Mouse (Mus musculus): Measurements from ENCODE around the gene F830045P16Rik. TPM values are rescaled to one million over a fixed set of nuclear protein-coding genes. Genes with fewer than 3 reads are reported as not detected.

F830045P16Rik gene
- total and polyA plus RNA-seq, 3 experiments = not detected

- H3K4me1 ChIP-seq (ENCODE audit: control insufficient read depth in 1 of 2, insufficient read depth in 2 of 2) = peaks cover 2 to 20% of the 10 kb centered on the region in 2 experiments; a peak in 2 of 4 replicates
- no peak for DNase-seq (ENCODE audit: extremely low read depth)
- H3K27me3 ChIP-seq (replicated peaks) = peaks cover 1% of the 10 kb centered on the region
- H3K79me2 ChIP-seq (replicated peaks; ENCODE audit: control insufficient read depth, extremely low read depth, insufficient read depth, poor library complexity, severe bottlenecking) = no peaks in the 10 kb centered on the region
- in situ Hi-C loops (cut with MboI; ENCODE audit: low pct_ligation_motif_present, low pct_unique_long_range_greater_than_20kb, low sequenced_read_pairs) (no loop called here), dilution Hi-C loops (cut with MboI; ENCODE audit: extremely low pct_ligation_motif_present, extremely low pct_unique_long_range_greater_than_20kb, low sequenced_read_pairs) (no loop called here)
- no peak overlapping the region for H3K27ac ChIP-seq (ENCODE audit: insufficient read depth, low read depth)
- H3K9ac ChIP-seq (ENCODE audit: insufficient read depth, low read depth) = no peak overlapping the region
- no peaks in the 10 kb centered on the region for H3K9me3 ChIP-seq (replicated peaks; ENCODE audit: low read length)
- H3K4me2 ChIP-seq (ENCODE audit: insufficient read depth, low read depth, poor library complexity, severe bottlenecking) = no peak overlapping the region
- TF ChIP-seq ZKSCAN1 (IDR thresholded peaks at IDR 0.05; ENCODE audit: borderline replicate concordance, low read depth, low read length) (no peak), MYC (IDR thresholded peaks at IDR 0.05; ENCODE audit: low read depth, low read length) (no peak), MAX (IDR thresholded peaks at IDR 0.05; ENCODE audit: low read length) (no peak), PAX5 (IDR thresholded peaks at IDR 0.05; ENCODE audit: low read length) (no peak), E2F4 (IDR thresholded peaks at IDR 0.05; ENCODE audit: insufficient replicate concordance, low read depth, low read length) (no peak), KAT2A (IDR thresholded peaks at IDR 0.05; ENCODE audit: insufficient replicate concordance, low read length) (no peak), ZMIZ1 (IDR thresholded peaks at IDR 0.05; ENCODE audit: low read depth, low read length) (no peak), POLR2AphosphoS2 (IDR thresholded peaks at IDR 0.05; ENCODE audit: low read depth, low read length) (no peak), CTCF (conservative IDR thresholded peaks at IDR 0.05 in 1 of 2, IDR thresholded peaks at IDR 0.05 in 1 of 2; ENCODE audit: low read depth in 2 of 2, low read length in 2 of 2) (no peak)
- H3K36me3 ChIP-seq (replicated peaks in 1 of 2; ENCODE audit: control insufficient read depth in 1 of 2, insufficient read depth in 1 of 2, low read length in 1 of 2) = no peaks in the 10 kb centered on the region
- H3K4me3 ChIP-seq (replicated peaks in 1 of 3; ENCODE audit: low read depth in 2 of 3, low read length in 2 of 3, poor library complexity in 1 of 3) = no peak overlapping the region
These were observed 22.4 kb upstream of the F830045P16Rik start for GRCm38 (mm10) chr2:129558875-129559219.

- no peak for TF ChIP-seq POLR2AphosphoS2 (IDR thresholded peaks at IDR 0.05; ENCODE audit: low read depth, low read length)
- TF ChIP-seq CHD2 (IDR thresholded peaks at IDR 0.05; ENCODE audit: low read length) = no peak
- TF ChIP-seq ETS1 (conservative IDR thresholded peaks at IDR 0.05; ENCODE audit: low read depth, low read length) = no peak
- no peak for TF ChIP-seq ELF1 (IDR thresholded peaks at IDR 0.05; ENCODE audit: low read depth, low read length)
- TF ChIP-seq POLR2A (IDR thresholded peaks at IDR 0.05; ENCODE audit: low read depth, low read length) = no peak
- Histone ChIP-seq H3K9me3 (replicated peaks; ENCODE audit: low read length) (no peaks in the 10 kb centered on the region), H3K79me2 (replicated peaks; ENCODE audit: control insufficient read depth, extremely low read depth, insufficient read depth, poor library complexity, severe bottlenecking) (no peaks in the 10 kb centered on the region), H3K36me3 (replicated peaks in 1 of 2; ENCODE audit: control insufficient read depth in 1 of 2, insufficient read depth in 1 of 2, low read length in 1 of 2) (no peaks in the 10 kb centered on the region), H3K4me3 (replicated peaks in 1 of 3; ENCODE audit: low read depth in 2 of 3, low read length in 2 of 3, poor library complexity in 1 of 3) (no peak overlapping the region), H3K9ac (ENCODE audit: insufficient read depth, low read depth) (no peak overlapping the region), H3K4me2 (ENCODE audit: insufficient read depth, low read depth, poor library complexity, severe bottlenecking) (peak overlapping the region; percentile 2; the same call in 1 of the 2 replicates), H3K4me1 (ENCODE audit: control insufficient read depth in 1 of 2, insufficient read depth in 2 of 2) (peaks cover 2 to 20% of the 10 kb centered on the region in 2 experiments; a peak in 2 of 4 replicates), H3K27me3 (replicated peaks) (peaks cover 1% of the 10 kb centered on the region), H3K27ac (ENCODE audit: insufficient read depth, low read depth) (no peak overlapping the region)
- dilution Hi-C loops (cut with MboI; ENCODE audit: extremely low pct_ligation_motif_present, extremely low pct_unique_long_range_greater_than_20kb, low sequenced_read_pairs) (no loop called here), in situ Hi-C loops (cut with MboI; ENCODE audit: low pct_ligation_motif_present, low pct_unique_long_range_greater_than_20kb, low sequenced_read_pairs) (no loop called here)
- no peak for DNase-seq (ENCODE audit: extremely low read depth)
These were observed 21.8 kb upstream of the F830045P16Rik start for GRCm38 (mm10) chr2:129558008-129558874.

GRCm38 (mm10) chr2:129556081-129556480 lies 19.7 kb upstream of the F830045P16Rik start:
- no peak overlapping the region for H3K4me2 ChIP-seq (ENCODE audit: insufficient read depth, low read depth, poor library complexity, severe bottlenecking)
- no peak overlapping the region for H3K9ac ChIP-seq (ENCODE audit: insufficient read depth, low read depth)
- TF ChIP-seq KAT2A (IDR thresholded peaks at IDR 0.05; ENCODE audit: insufficient replicate concordance, low read length) (no peak), MAFK (IDR thresholded peaks at IDR 0.05; ENCODE audit: insufficient replicate concordance, low read length) (no peak), IRF4 (IDR thresholded peaks at IDR 0.05; ENCODE audit: low read depth, low read length) (no peak), SMC3 (IDR thresholded peaks at IDR 0.05; ENCODE audit: low read depth, low read length) (no peak), USF1 (IDR thresholded peaks at IDR 0.05; ENCODE audit: low read depth, low read length) (no peak), ZMIZ1 (IDR thresholded peaks at IDR 0.05; ENCODE audit: low read depth, low read length) (no peak), MEF2A (IDR thresholded peaks at IDR 0.05; ENCODE audit: borderline replicate concordance, low read depth, low read length) (no peak), ELF1 (IDR thresholded peaks at IDR 0.05; ENCODE audit: low read depth, low read length) (no peak), POLR2A (IDR thresholded peaks at IDR 0.05; ENCODE audit: low read depth, low read length) (no peak), MAX (IDR thresholded peaks at IDR 0.05; ENCODE audit: low read length) (no peak), ZKSCAN1 (IDR thresholded peaks at IDR 0.05; ENCODE audit: borderline replicate concordance, low read depth, low read length) (no peak), MAZ (IDR thresholded peaks at IDR 0.05; ENCODE audit: low read depth, low read length) (no peak), NRF1 (IDR thresholded peaks at IDR 0.05; ENCODE audit: low read depth, low read length) (no peak), TBP (conservative IDR thresholded peaks at IDR 0.05; ENCODE audit: low read depth, low read length) (no peak), CTCF (conservative IDR thresholded peaks at IDR 0.05 in 1 of 2, IDR thresholded peaks at IDR 0.05 in 1 of 2; ENCODE audit: low read depth in 2 of 2, low read length in 2 of 2) (no peak), CHD1 (IDR thresholded peaks at IDR 0.05; ENCODE audit: low read depth, low read length) (no peak)
- dilution Hi-C loops (cut with MboI; ENCODE audit: extremely low pct_ligation_motif_present, extremely low pct_unique_long_range_greater_than_20kb, low sequenced_read_pairs) = no loop called here
- no peak overlapping the region for H3K4me3 ChIP-seq (replicated peaks in 1 of 3; ENCODE audit: low read depth in 2 of 3, low read length in 2 of 3, poor library complexity in 1 of 3)
- in situ Hi-C loops (cut with MboI; ENCODE audit: low pct_ligation_motif_present, low pct_unique_long_range_greater_than_20kb, low sequenced_read_pairs) = no loop called here
- no peak overlapping the region for H3K27ac ChIP-seq (ENCODE audit: insufficient read depth, low read depth)
- DNase-seq (ENCODE audit: extremely low read depth) = no peak
- H3K4me1 ChIP-seq (ENCODE audit: control insufficient read depth in 1 of 2, insufficient read depth in 2 of 2) = peaks cover 2 to 20% of the 10 kb centered on the region in 2 experiments; a peak in 2 of 4 replicates
- H3K27me3 ChIP-seq (replicated peaks) = peaks cover 1% of the 10 kb centered on the region
- H3K79me2 ChIP-seq (replicated peaks; ENCODE audit: control insufficient read depth, extremely low read depth, insufficient read depth, poor library complexity, severe bottlenecking) = no peaks in the 10 kb centered on the region
- no peaks in the 10 kb centered on the region for H3K9me3 ChIP-seq (replicated peaks; ENCODE audit: low read length)
- H3K36me3 ChIP-seq (replicated peaks in 1 of 2; ENCODE audit: control insufficient read depth in 1 of 2, insufficient read depth in 1 of 2, low read length in 1 of 2) = no peaks in the 10 kb centered on the region
